Mouse (Mus musculus): ENCODE data around the gene Ywhag. TPM values are rescaled to one million over a fixed set of nuclear protein-coding genes. Genes with fewer than 3 reads are reported as not detected.

Ywhag gene
- polyA plus RNA-seq, 1 experiment from 2014 or later, result 1,023 TPM

DNA sequence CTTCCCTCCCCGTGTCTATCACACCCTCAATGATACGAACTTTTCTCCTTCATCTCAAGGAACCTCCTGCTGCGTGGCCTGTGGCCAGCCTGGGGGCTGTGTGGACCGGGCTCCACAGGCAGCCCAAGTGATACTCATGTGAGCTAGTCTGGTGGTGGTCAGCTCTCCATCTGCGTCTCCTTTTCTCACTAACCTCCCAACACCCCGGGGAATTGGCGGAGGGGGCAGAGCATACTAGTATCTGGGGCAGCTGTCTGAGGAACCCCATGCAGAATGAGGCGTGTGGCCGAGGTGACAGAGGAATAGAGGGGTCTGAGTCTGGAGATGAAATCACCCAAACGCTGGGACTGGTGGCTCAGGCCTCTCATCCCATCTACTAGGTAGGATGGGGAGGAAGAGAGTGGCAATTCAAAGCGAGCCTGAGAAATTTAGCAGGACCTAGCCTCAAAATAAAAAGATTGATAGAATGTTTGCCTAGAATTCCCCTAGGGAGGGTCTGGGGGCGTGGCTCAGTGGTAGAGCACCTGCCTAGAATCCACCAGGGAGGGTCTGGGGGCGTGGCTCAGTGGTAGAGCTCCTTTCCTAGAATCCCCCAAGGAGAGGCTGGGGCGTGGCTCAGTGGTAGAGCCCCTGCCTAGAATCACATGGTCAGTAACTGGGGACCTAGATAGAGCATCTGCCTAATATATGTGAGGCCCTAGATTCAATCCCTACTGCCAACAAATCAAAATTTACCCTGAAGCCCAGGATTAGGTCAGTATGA is 64.6 kb downstream of the Ywhag start:
- no peaks in the 10 kb centered on the region for H3K9me3 ChIP-seq (ENCODE audit: control insufficient read depth, low read length)
- peaks cover 11% of the 10 kb centered on the region for H3K4me1 ChIP-seq (ENCODE audit: control insufficient read depth, insufficient read depth, low read depth, low read length)
- 63% methylated on average over 14 of the region's 14 CpGs for WGBS
- H3K27me3 ChIP-seq (replicated peaks; ENCODE audit: control insufficient read depth, insufficient read depth, low read length), result peaks cover 3% of the 10 kb centered on the region; the same call in 1 of the 2 replicates
- peak overlapping the region; percentile 80 for H3K4me2 ChIP-seq (ENCODE audit: low read length)
- no peak overlapping the region; the same call in 1 of the 2 replicates for H3K9ac ChIP-seq (ENCODE audit: low read depth, low read length)
- H3K36me3 ChIP-seq (ENCODE audit: control insufficient read depth, insufficient read depth, low read length), result no peaks in the 10 kb centered on the region
- H3K27ac ChIP-seq (ENCODE audit: low read depth, low read length), result no peak overlapping the region
- H3K4me3 ChIP-seq (ENCODE audit: low read length), result no peak overlapping the region; the same call in 1 of the 2 replicates
- no peak for ATAC-seq

DNA sequence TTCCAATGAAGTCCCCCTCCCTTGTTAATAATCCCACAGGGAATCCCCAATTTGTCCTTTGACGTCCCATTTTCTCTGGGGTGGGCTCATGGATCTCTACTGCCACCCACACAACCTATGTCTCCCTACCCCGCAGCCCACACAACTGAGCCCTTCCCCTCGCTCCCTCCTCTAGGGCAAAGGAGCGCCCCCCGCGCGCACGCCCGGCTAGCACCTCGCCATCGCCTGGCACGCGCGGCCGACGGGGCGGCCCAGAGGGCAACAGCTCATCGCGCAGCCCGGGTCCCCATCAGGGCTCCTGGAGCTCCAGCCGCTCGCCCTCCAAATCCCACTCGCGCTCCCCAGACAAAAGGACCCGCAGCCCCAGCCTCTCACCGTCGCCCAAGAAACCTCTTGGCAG is 65.8 kb downstream of the Ywhag start:
- no peak for ATAC-seq
- Histone ChIP-seq H3K9ac (ENCODE audit: low read depth, low read length) (peak overlapping the region; percentile 76), H3K27me3 (replicated peaks; ENCODE audit: control insufficient read depth, insufficient read depth, low read length) (peaks cover 3% of the 10 kb centered on the region; the same call in 1 of the 2 replicates), H3K4me1 (ENCODE audit: control insufficient read depth, insufficient read depth, low read depth, low read length) (peaks cover 11% of the 10 kb centered on the region), H3K36me3 (ENCODE audit: control insufficient read depth, insufficient read depth, low read length) (no peaks in the 10 kb centered on the region), H3K27ac (ENCODE audit: low read depth, low read length) (peak overlapping the region; percentile 54; the same call in 1 of the 2 replicates), H3K4me2 (ENCODE audit: low read length) (peak overlapping the region; percentile 80), H3K4me3 (ENCODE audit: low read length) (peak overlapping the region; percentile 50), H3K9me3 (ENCODE audit: control insufficient read depth, low read length) (no peaks in the 10 kb centered on the region)
- WGBS, result 6% methylated on average over 27 of the region's 27 CpGs

DNA sequence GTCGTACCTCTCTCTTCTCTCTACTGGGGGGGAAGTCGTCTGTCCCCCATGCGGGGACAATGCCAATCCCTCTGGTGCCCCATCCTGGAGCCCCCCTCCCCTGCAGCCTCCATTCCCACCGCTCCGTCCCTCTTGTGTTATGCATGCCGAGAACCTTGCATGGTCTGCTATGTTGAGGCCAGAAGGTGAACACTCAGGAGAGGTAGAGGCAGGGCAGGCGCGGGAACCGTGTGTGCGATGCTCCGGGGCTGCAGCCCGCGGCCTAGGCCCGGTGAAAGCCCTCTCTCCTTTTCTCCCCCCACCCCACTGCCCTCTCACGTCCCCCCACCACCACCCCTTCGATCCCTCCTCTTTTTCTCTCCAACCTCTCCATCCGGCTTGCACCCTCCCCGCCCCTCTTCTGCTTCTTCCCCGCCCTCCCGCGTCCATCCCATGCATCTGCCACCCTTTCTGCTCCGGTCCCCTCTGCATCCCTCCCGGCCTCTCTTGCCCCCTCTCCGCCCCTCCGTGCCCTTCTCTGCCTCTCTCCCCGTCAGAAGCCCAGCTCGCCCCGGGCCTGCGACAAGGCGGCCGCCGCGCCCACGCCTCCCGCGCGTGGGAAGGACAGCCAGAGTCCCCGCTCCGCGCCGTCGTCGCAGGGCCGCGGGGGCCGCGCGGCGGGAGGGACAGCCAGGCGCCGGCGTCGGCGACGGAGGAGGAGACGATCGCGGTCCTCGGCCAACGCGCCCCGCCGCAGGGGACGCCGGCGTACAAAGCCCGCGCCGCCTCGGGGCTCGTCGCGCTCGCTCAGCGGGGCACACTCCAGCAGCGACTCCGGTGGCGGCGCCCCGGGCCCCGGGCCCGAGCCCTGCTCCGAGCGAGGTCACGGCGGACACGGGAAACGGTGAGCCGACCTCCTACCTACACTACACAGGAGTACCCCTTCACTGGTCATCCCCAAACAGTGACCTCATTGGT is 66.5 kb downstream of the Ywhag start:
- peak overlapping the region; percentile 80 for H3K4me2 ChIP-seq (ENCODE audit: low read length)
- 1% methylated on average over 89 of the region's 89 CpGs for WGBS
- H3K36me3 ChIP-seq (ENCODE audit: control insufficient read depth, insufficient read depth, low read length), result no peaks in the 10 kb centered on the region
- no peaks in the 10 kb centered on the region for H3K9me3 ChIP-seq (ENCODE audit: control insufficient read depth, low read length)
- ATAC-seq, result peak; percentile 63
- peak overlapping the region; percentile 56 for H3K27ac ChIP-seq (ENCODE audit: low read depth, low read length)
- H3K4me3 ChIP-seq (ENCODE audit: low read length), result peak overlapping the region; percentile 50
- peak overlapping the region; percentile 76 for H3K9ac ChIP-seq (ENCODE audit: low read depth, low read length)
- H3K27me3 ChIP-seq (replicated peaks; ENCODE audit: control insufficient read depth, insufficient read depth, low read length), result peaks cover 3% of the 10 kb centered on the region; the same call in 1 of the 2 replicates
- H3K4me1 ChIP-seq (ENCODE audit: control insufficient read depth, insufficient read depth, low read depth, low read length), result peaks cover 11% of the 10 kb centered on the region

DNA sequence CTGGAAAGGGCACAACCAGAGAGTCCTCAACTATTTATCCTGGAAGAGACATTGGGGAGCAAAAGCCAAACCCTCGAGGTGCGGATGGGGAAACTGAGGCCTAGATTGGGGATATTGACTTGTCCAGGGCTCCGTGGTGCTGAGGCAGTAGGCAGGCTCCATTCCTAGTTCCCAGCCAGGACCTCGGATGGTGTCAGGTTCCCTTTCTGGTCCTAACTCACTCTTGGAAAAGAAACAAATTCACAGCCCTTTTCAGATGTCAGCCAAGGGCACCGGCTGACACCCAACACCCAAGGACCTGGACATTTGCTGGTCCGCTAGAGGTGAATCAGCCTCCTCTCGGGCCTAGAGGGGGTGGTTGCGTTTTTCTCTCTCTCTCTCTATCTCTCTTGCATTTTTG is 67.8 kb downstream of the Ywhag start:
- Histone ChIP-seq H3K4me3 (ENCODE audit: low read length) (no peak overlapping the region), H3K4me2 (ENCODE audit: low read length) (no peak overlapping the region), H3K27ac (ENCODE audit: low read depth, low read length) (no peak overlapping the region), H3K36me3 (ENCODE audit: control insufficient read depth, insufficient read depth, low read length) (no peaks in the 10 kb centered on the region), H3K4me1 (ENCODE audit: control insufficient read depth, insufficient read depth, low read depth, low read length) (peaks cover 11% of the 10 kb centered on the region), H3K27me3 (replicated peaks; ENCODE audit: control insufficient read depth, insufficient read depth, low read length) (peaks cover 3% of the 10 kb centered on the region; the same call in 1 of the 2 replicates), H3K9me3 (ENCODE audit: control insufficient read depth, low read length) (no peaks in the 10 kb centered on the region), H3K9ac (ENCODE audit: low read depth, low read length) (no peak overlapping the region)
- 49% methylated on average over 8 of the region's 8 CpGs for WGBS
- no peak for ATAC-seq

Other genes starting within 250 kb of the Ywhag start
- gene Tmem120a, start 190.2 kb downstream of the Ywhag start, polyA plus RNA-seq (2015; fragmentation: Nextera tagmentation; extraction: Ambion mirVana), result 90.3 and 93.5 TPM in 2 replicates
- gene Styxl1, start 156.2 kb downstream of the Ywhag start, polyA plus RNA-seq (2015; fragmentation: Nextera tagmentation; extraction: Ambion mirVana), result 0.48 and 0.51 TPM in 2 replicates
- gene Mdh2, start 156.1 kb downstream of the Ywhag start, polyA plus RNA-seq (2015; fragmentation: Nextera tagmentation; extraction: Ambion mirVana), result 670 and 701 TPM in 2 replicates
- gene Srrm3, start 127.7 kb downstream of the Ywhag start, polyA plus RNA-seq (2015; fragmentation: Nextera tagmentation; extraction: Ambion mirVana), result 59.7 and 65.9 TPM in 2 replicates
- gene Hspb1, start 46.7 kb downstream of the Ywhag start, polyA plus RNA-seq (2015; fragmentation: Nextera tagmentation; extraction: Ambion mirVana), result 15.6 and 29.6 TPM in 2 replicates
- gene Ssc4d, start 39.9 kb upstream of the Ywhag start, polyA plus RNA-seq (2015; fragmentation: Nextera tagmentation; extraction: Ambion mirVana), result 2.9 and 3.4 TPM in 2 replicates
- gene Zp3, start 45.5 kb upstream of the Ywhag start, polyA plus RNA-seq (2015; fragmentation: Nextera tagmentation; extraction: Ambion mirVana), result 0.15 TPM in 1 of 2 replicates, not detected in the other
- 22.9 and 28.6 TPM in 2 replicates for gene Dtx2, start 60.2 kb upstream of the Ywhag start, polyA plus RNA-seq (2015; fragmentation: Nextera tagmentation; extraction: Ambion mirVana)
- gene Upk3b, start 103.9 kb upstream of the Ywhag start, polyA plus RNA-seq (2015; fragmentation: Nextera tagmentation; extraction: Ambion mirVana), result 0.04 TPM in 1 of 2 replicates, not detected in the other
- 0.25 TPM in 1 of 2 replicates, not detected in the other for gene Upk3bl, start 119.9 kb upstream of the Ywhag start, polyA plus RNA-seq (2015; fragmentation: Nextera tagmentation; extraction: Ambion mirVana)
- 22.2 and 25.0 TPM in 2 replicates for gene Rasa4, start 149.3 kb upstream of the Ywhag start, polyA plus RNA-seq (2015; fragmentation: Nextera tagmentation; extraction: Ambion mirVana)
- 198 and 210 TPM in 2 replicates for gene Polr2j, start 182.0 kb upstream of the Ywhag start, polyA plus RNA-seq (2015; fragmentation: Nextera tagmentation; extraction: Ambion mirVana)
- gene Lrwd1, start 201.5 kb upstream of the Ywhag start, polyA plus RNA-seq (2015; fragmentation: Nextera tagmentation; extraction: Ambion mirVana), result 25.2 and 26.3 TPM in 2 replicates
- gene Alkbh4, start 201.5 kb upstream of the Ywhag start, polyA plus RNA-seq (2015; fragmentation: Nextera tagmentation; extraction: Ambion mirVana), result 20.4 and 22.7 TPM in 2 replicates
- gene Orai2, start 236.1 kb upstream of the Ywhag start, polyA plus RNA-seq (2015; fragmentation: Nextera tagmentation; extraction: Ambion mirVana), result 50.1 and 51.0 TPM in 2 replicates